Mouse (Mus musculus): ENCODE results near the gene Lyve1. TPM values are rescaled to one million over a fixed set of nuclear protein-coding genes. Genes with fewer than 3 reads are reported as not detected.

Gene Lyve1
- polyA plus RNA-seq (2012; rRNA removed; ENCODE audit: low replicate concordance), result 2.6 and 6.2 TPM in 2 replicates

DNA sequence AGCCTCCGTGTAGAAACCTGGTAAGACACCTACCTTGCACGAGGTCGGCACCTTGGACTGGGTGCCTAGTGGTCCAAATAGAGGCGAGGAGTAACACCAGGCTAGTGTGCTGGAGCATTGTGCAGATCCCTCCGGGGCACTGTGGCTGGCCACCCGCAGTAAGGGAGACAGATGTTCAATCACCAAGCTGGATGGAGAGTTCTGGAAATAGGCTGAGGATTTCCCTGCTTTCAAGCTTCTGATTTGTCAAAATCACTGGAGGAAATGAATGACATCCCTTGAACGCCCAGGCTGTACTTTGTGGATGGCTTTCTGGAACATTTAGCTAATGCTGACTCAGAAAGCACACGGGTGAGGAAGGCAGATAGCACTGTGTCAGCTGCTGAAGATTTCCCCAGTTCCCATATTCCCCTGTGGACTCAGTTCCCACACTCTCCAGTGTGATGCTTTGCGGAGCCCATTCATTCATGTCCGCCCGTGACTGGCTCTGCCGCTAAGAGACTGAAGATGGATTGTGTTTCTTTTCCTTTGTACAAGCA, at the start of gene Lyve1:
Gene Lyve1, minus strand, starts transcription at position 489 of the 539 bp plus-strand sequence.

DNA sequence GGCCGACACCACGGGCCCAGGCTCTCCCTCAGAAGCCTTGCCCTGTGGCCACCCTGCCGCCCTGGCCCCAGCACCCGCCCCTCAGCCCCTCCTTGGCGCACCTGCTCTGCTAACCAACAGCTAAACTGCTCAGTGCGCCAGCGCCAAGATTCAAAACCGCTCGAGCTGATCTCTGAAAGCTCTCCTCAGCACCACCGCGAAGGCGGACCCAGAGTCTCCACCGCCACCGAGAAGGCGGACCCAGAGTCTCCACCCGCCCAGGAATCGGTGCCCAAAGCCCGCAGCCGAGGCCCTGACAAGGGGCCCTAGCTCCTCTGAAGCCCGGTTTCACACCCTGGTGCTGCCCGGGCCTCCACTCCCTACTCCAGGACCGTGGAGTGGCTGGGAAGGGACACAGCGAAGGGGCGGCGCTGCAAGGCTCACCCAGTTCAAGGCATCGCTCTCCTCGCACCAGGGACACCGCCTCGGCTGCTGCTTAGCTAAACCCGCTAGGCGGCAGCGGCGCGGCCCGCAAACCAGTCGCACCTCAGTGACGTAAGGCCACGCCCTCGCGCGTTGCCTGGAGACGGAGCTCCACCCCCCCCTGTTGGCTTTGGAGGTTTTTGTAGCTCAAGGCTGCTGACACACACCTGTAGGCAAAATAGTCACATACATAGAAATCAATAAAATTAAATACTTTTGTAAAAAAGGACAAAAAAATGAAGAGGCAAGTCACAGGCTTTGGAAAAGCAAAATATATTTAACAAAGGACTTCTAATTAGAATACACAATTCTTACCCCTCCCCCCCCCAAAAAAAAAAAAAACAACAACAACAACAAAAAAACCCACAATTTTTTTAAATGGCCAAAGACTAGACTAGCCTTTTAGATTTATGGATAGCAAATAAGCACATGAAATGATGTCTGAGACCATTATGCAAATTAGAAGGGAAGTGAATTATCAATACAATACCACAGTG, 18.8 kb downstream of the Lyve1 start, which contains the start of gene Rnf141:
Gene Rnf141, minus strand, starts transcription at position 542 of the 959 bp plus-strand sequence.

Other genes with a start within 250 kb of the Lyve1 start
- gene Sbf2, start 248.3 kb downstream of the Lyve1 start, polyA plus RNA-seq (2012; rRNA removed; ENCODE audit: low replicate concordance), result 5.8 and 7.7 TPM in 2 replicates
- gene Adm, start 235.6 kb downstream of the Lyve1 start, polyA plus RNA-seq (2012; rRNA removed; ENCODE audit: low replicate concordance), result 2.9 TPM in 2 replicates
- gene Ampd3, start 95.0 kb downstream of the Lyve1 start, polyA plus RNA-seq (2012; rRNA removed; ENCODE audit: low replicate concordance), result 4.4 and 7.8 TPM in 2 replicates
- gene Rnf141, start 18.8 kb downstream of the Lyve1 start, polyA plus RNA-seq (2012; rRNA removed; ENCODE audit: low replicate concordance), result 7.7 and 8.3 TPM in 2 replicates
- 9.0 and 25.2 TPM in 2 replicates for gene Mrvi1, start 119.2 kb upstream of the Lyve1 start, polyA plus RNA-seq (2012; rRNA removed; ENCODE audit: low replicate concordance)
- 2.5 and 2.6 TPM in 2 replicates for gene Ctr9, start 165.7 kb upstream of the Lyve1 start, polyA plus RNA-seq (2012; rRNA removed; ENCODE audit: low replicate concordance)
- 5.8 and 14.7 TPM in 2 replicates for gene Eif4g2, start 219.8 kb upstream of the Lyve1 start, polyA plus RNA-seq (2012; rRNA removed; ENCODE audit: low replicate concordance)